34 mouse cellular contexts compared by ENCODE assay signal in genomic region chr5:72565621-72566020, GRCm38 (mm10). TPM values are rescaled to one million over a fixed set of nuclear protein-coding genes. Genes with fewer than 3 reads are reported as not detected.
DNase-seq lines count a peak whose midpoint lies in the region; ATAC-seq and TF ChIP-seq lines count a peak whose summit lies in the region.
"Had no signal": no experiment of that assay in that cellular context is flagged by ENCODE, and none has a peak within 500 bp of the region (broad histone marks: within the 10 kb centered on the region; RNA-seq: fewer than 3 reads in every experiment).

No protein-coding gene starts in this region.

- no peaks in the 10 kb centered on the region for H3K36me3 ChIP-seq in liver, adult 2 months (ENCODE audit: control insufficient read depth, insufficient read depth, low read length)
- H3K36me3 ChIP-seq in liver, embryonic 11.5 days (ENCODE audit: control insufficient read depth, insufficient read depth, low read length), result no peaks in the 10 kb centered on the region
- H3K36me3 ChIP-seq: embryonic facial prominence, embryonic 12.5 days; embryonic facial prominence, embryonic 15.5 days; G1E; hindbrain, embryonic 12.5 days had no signal

- 41% methylated on average over 5 of the region's 5 CpGs for WGBS in liver, adult 2 months
- WGBS in liver, embryonic 11.5 days, result 87% methylated on average over 5 of the region's 5 CpGs

- no peaks in the 10 kb centered on the region for H3K79me2 ChIP-seq in liver, adult 2 months (ENCODE audit: control insufficient read depth, insufficient read depth, low read length)

- intact Hi-C loops in left cerebral cortex, adult 2 months (cut with DNase I), result no loop called here

- no peak for TF ChIP-seq POLR2A in liver, adult 2 months (IDR thresholded peaks at IDR 0.05; ENCODE audit: extremely low read depth, insufficient read depth, low read length)

- H3K9ac ChIP-seq in liver, adult 2 months (ENCODE audit: low read depth, low read length), result no peak overlapping the region
- H3K9ac ChIP-seq in liver, embryonic 11.5 days (ENCODE audit: low read depth, low read length), result no peak overlapping the region
- H3K9ac ChIP-seq: embryonic facial prominence, embryonic 12.5 days; embryonic facial prominence, embryonic 15.5 days; forebrain, postnatal 0 days; hindbrain, embryonic 12.5 days had no signal

- H3K27ac ChIP-seq in liver, adult 2 months (replicated peaks; ENCODE audit: insufficient read depth, low read depth, low read length), result no peak overlapping the region
- H3K27ac ChIP-seq in liver, embryonic 11.5 days (ENCODE audit: low read depth, low read length), result no peak overlapping the region
- H3K27ac ChIP-seq in left cerebral cortex, adult 2 months, result no peak overlapping the region
- H3K27ac ChIP-seq: embryonic facial prominence, embryonic 12.5 days; embryonic facial prominence, embryonic 15.5 days; gastrocnemius, adult 2 months; hindbrain, embryonic 12.5 days had no signal

- no peak overlapping the region for H3K4me3 ChIP-seq in liver, adult 2 months (ENCODE audit: insufficient read depth, low read depth, low read length)
- H3K4me3 ChIP-seq in liver, embryonic 11.5 days (ENCODE audit: low read depth, low read length), result no peak overlapping the region
- no peak overlapping the region for H3K4me3 ChIP-seq in left cerebral cortex, adult 2 months
- H3K4me3 ChIP-seq: embryonic facial prominence, embryonic 12.5 days; embryonic facial prominence, embryonic 15.5 days; gastrocnemius, adult 2 months; hindbrain, embryonic 12.5 days had no signal

- peaks cover 2% of the 10 kb centered on the region; the same call in 1 of the 2 replicates for H3K9me3 ChIP-seq in liver, embryonic 11.5 days (ENCODE audit: control insufficient read depth, low read length)
- H3K9me3 ChIP-seq: embryonic facial prominence, embryonic 12.5 days; embryonic facial prominence, embryonic 15.5 days had no signal

- H3K27me3 ChIP-seq in liver, adult 2 months (ENCODE audit: control insufficient read depth, insufficient read depth, low read length), result no peaks in the 10 kb centered on the region
- no peaks in the 10 kb centered on the region for H3K27me3 ChIP-seq in liver, embryonic 11.5 days (replicated peaks; ENCODE audit: control insufficient read depth, insufficient read depth, low read length)
- H3K27me3 ChIP-seq: CH12.LX; embryonic facial prominence, embryonic 12.5 days; embryonic facial prominence, embryonic 15.5 days; hindbrain, embryonic 12.5 days; Patski had no signal

- no peak for ATAC-seq in liver, embryonic 11.5 days (replicated peaks; ENCODE audit: low FRiP score)
- ATAC-seq: forebrain, embryonic 14.5 days; forebrain, postnatal 0 days; Patski had no signal

- no peaks in the 10 kb centered on the region for H3K4me1 ChIP-seq in liver, adult 2 months (ENCODE audit: control insufficient read depth, insufficient read depth, low read length)
- no peaks in the 10 kb centered on the region; the same call in 1 of the 2 replicates for H3K4me1 ChIP-seq in liver, embryonic 11.5 days (replicated peaks; ENCODE audit: control insufficient read depth, insufficient read depth, low read length)
- H3K4me1 ChIP-seq: embryonic facial prominence, embryonic 12.5 days; embryonic facial prominence, embryonic 15.5 days; hindbrain, embryonic 12.5 days had no signal

- peak; percentile 38 for DNase-seq in kidney, adult 18-20 months
- DNase-seq in kidney, postnatal 4 days, result no peak
- DNase-seq in liver, adult 2 months (ENCODE audit: extremely low read depth, low read depth, low spot score), result peak; percentile 81
- no peak for DNase-seq in liver, embryonic 11.5 days (ENCODE audit: low spot score)
- DNase-seq in kidney, postnatal 25 days, result peak; percentile 67 to 69
- no peak for DNase-seq in c-Kit-positive CD71-positive TER-119-positive erythroid progenitor cells, embryonic 14.5 days (ENCODE audit: low spot score)
- no peak for DNase-seq in left cerebral cortex, adult 2 months (ENCODE audit: extremely low spot score in 1 of 2, low spot score in 2 of 2)
- DNase-seq: adrenal gland, postnatal 10 days; adrenal gland, postnatal 36 days; B cell, adult 2 months; cerebellum, adult 11 months; cerebellum, adult 2 months; cerebellum, adult 9-11 months; cerebellum, postnatal 25 days; forebrain, postnatal 0 days; gastrocnemius, adult 2 months; gastrocnemius, postnatal 14 days; heart, adult 11 months had no signal

- TF ChIP-seq CTCF in liver, adult 2 months (IDR thresholded peaks at IDR 0.05; ENCODE audit: low read depth, low read length), result no peak
- no peak for TF ChIP-seq CTCF in left cerebral cortex, adult 2 months (IDR thresholded peaks at IDR 0.05)

- no peak overlapping the region for H3K4me2 ChIP-seq in liver, embryonic 11.5 days
- H3K4me2 ChIP-seq: embryonic facial prominence, embryonic 12.5 days; embryonic facial prominence, embryonic 15.5 days; heart, embryonic 11.5 days; hindbrain, embryonic 12.5 days had no signal

RNA-seq across cellular contexts. Expression of gene Nfxl1, which starts 6.1 kb away (rescaled TPM):
- total RNA-seq in liver, adult 2 months (2014; rRNA removed), result 6.9 and 9.7 TPM in 2 replicates
- polyA plus RNA-seq in liver, adult 2 months (2012; rRNA removed), result 3.3 and 6.0 TPM in 2 replicates
- 14.7 and 15.4 TPM in 2 replicates for polyA plus RNA-seq in liver, embryonic 11.5 days (2014; fragmentation: Nextera tagmentation; extraction: Ambion mirVana)
- 10 to 100 TPM; 14.8 to 16.7 TPM for total RNA-seq in left cerebral cortex, adult 2 months (2021)

RNA-seq across cellular contexts. Expression of gene Zar1, which starts 15.4 kb away (rescaled TPM):
- total RNA-seq in liver, adult 2 months (2014; rRNA removed), result not detected in 2 replicates
- not detected in 2 replicates for polyA plus RNA-seq in liver, adult 2 months (2012; rRNA removed)
- 0.53 TPM in 1 of 2 replicates, not detected in the other for polyA plus RNA-seq in liver, embryonic 11.5 days (2014; fragmentation: Nextera tagmentation; extraction: Ambion mirVana)
- under 1 TPM in 1 of 2 experiments, not detected in 1; 0.33 TPM for total RNA-seq in left cerebral cortex, adult 2 months (2021)
- total RNA-seq: adrenal gland, adult 18-20 months; CH12.LX; common myeloid progenitor, adult 5-6 weeks; gastrocnemius, adult 2 months; gastrocnemius, postnatal 14 days; gastrocnemius, postnatal 4 days; heart, adult 8-10 months; heart, postnatal 25 days; hematopoietic stem cell, adult 5-6 weeks had no signal
- polyA plus RNA-seq: G1E; heart, embryonic 14.5 days; heart, postnatal 0 days; Patski had no signal

RNA-seq across cellular contexts. Expression of gene Gm5868, which starts 21.7 kb away (rescaled TPM):
- not detected in 2 replicates for total RNA-seq in liver, adult 2 months (2014; rRNA removed)
- polyA plus RNA-seq in liver, adult 2 months (2012; rRNA removed), result not detected in 2 replicates
- 0.80 and 0.90 TPM in 2 replicates for polyA plus RNA-seq in liver, embryonic 11.5 days (2014; fragmentation: Nextera tagmentation; extraction: Ambion mirVana)
- total RNA-seq in left cerebral cortex, adult 2 months (2021), result under 1 TPM in 1 of 2 experiments, not detected in 1; 0.42 TPM
- total RNA-seq: CH12.LX; common myeloid progenitor, adult 5-6 weeks; gastrocnemius, adult 2 months; gastrocnemius, postnatal 14 days; gastrocnemius, postnatal 4 days; heart, adult 8-10 months; heart, postnatal 25 days; hematopoietic stem cell, adult 5-6 weeks had no signal
- polyA plus RNA-seq: G1E; heart, postnatal 0 days; Patski had no signal

Comparison
In these comparisons a context has a peak if more than half of its experiments do, and no peak if none do; other contexts are left out.
1. DNase-seq: peak in kidney, adult 18-20 months (single experiment), liver, adult 2 months (single experiment) and kidney, postnatal 25 days (2 of 2); none in kidney, postnatal 4 days (0 of 2), liver, embryonic 11.5 days (single experiment), c-Kit-positive CD71-positive TER-119-positive erythroid progenitor cells, embryonic 14.5 days (single experiment) and left cerebral cortex, adult 2 months (0 of 2).